Mouse (Mus musculus): ENCODE measurements around the gene Myadm. TPM values are rescaled to one million over a fixed set of nuclear protein-coding genes. Genes with fewer than 3 reads are reported as not detected.
A peak's percentile ranks its signal among the peaks of the same experiment; 100 is the strongest.
"Not testable (repeated sequence)": the region's sequence is repeated elsewhere in the genome, so short reads cannot be mapped to it uniquely, and the experiment has no call there.

Gene Myadm
- 100 to 1,000 TPM; 299 to 315 TPM for total RNA-seq (2021)

- peak; percentile 87 for DNase-seq
Measured at GRCm38 (mm10) chr7:3288976-3289970, at the start of gene Myadm, which contains the start of gene Prkcg. Gene Myadm (plus strand): TSS chr7:3289080. Gene Prkcg (plus strand): TSS chr7:3289179.

- DNase-seq: no peak
Measured at GRCm38 (mm10) chr7:3239193-3239592, 49.7 kb upstream of the Myadm start.

DNA sequence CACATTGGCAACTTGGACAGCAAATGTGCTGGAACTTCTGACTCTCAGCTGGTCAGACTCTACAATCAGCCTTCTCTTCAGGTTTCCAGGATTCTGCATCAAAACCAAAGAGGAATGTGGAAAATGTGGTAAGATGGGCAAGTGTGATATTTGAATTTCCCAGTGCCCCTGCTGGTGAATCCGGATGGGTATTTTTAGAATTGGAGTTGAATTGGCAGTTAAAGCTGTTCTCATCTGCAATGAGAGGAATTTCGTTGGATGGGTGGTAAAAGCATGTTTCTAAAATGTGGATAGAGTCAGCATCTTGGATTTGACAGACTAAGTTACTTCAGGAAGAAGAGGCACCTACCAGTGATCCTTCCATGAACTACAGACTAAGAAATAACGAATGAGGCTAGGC, 28.2 kb upstream of the Myadm start:
- DNase-seq: no peak

DNA sequence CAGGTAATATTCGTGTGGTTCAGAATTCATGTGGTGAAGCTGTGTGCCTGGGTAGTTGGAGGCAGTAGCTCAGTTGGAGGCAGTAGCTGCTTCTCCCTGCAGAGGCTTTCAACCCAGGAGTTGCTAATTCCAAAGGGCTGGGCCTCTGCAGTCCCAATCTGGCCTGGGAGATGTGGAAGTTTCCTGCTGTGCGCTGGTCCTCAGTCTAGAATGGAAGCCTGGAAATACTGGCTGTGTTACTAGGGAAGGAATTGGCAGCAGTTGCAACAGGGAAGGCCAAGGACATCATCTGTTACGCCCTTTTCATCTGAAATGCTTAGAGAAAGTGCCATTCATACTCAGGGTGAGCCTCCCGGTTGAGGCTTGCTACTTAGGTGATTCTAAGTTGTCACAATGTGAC, 27.4 kb upstream of the Myadm start:
- DNase-seq: no peak

GRCm38 (mm10) chr7:3262789-3263188, 26.1 kb upstream of the Myadm start:
- DNase-seq: peak; percentile 52

GRCm38 (mm10) chr7:3264390-3265022, 24.4 kb upstream of the Myadm start:
- no peak for DNase-seq

GRCm38 (mm10) chr7:3265311-3265710, 23.6 kb upstream of the Myadm start:
- DNase-seq: no peak

DNA sequence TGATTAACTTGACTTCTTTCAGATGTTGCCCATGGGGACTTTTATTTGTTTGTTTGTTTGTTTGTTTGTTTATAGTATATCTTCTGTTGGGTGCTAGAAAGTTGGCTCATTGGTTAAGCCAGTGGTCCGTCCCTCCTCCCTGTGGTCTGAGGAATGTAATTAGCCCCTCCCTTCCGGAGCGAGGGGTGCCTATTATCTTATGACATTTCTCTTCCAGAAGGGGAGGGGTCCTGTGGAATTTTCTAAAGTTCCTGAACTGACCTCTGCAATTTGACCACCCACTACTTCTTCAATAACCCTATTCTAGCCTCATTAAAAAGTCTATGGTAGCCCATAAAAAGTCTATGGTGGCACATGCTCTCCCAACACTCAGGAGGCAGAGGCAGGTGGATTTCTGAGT, 21.6 kb upstream of the Myadm start:
- no peak for DNase-seq

DNA sequence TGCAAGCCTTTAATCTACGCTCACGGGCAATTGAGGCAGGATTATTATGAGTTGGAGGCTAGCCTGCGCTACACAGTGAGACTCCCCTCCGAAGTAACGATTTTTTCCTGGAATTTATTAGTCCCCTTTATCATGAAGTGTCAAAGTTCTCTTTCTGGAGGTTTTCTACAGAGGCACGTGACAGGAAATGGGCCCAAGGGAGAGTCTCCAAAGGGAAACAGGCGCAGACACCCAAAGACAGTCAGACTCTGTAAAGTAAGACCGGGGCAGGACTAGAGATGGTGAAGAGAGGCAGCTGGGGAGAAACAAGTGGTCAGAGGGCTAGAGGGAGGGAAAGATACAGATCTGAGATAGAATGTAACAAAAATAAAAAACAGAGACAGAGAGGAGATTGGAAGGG, 21.0 kb upstream of the Myadm start:
- no peak for DNase-seq

- DNase-seq: no peak
Measured at GRCm38 (mm10) chr7:3268291-3268690, 20.6 kb upstream of the Myadm start.

DNA sequence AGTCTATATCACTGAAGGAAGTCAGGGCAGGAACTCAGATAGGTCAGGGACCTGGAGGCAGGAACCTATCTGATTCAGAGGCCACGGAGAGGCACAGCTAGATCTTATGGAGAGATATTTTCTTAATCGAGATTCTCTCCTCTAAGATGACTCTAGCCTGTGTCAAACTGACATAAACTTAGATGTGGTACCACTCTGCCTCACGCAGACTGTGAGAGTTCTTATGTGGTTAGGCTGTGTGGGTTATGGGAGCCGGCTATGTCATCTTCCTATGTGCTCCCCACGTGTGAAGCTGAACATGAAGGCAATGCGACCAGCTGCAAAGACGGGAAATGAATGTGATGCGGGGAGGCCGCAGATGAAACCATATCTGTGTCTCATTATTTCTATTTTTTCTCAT, 16.7 kb upstream of the Myadm start:
- DNase-seq: no peak

DNA sequence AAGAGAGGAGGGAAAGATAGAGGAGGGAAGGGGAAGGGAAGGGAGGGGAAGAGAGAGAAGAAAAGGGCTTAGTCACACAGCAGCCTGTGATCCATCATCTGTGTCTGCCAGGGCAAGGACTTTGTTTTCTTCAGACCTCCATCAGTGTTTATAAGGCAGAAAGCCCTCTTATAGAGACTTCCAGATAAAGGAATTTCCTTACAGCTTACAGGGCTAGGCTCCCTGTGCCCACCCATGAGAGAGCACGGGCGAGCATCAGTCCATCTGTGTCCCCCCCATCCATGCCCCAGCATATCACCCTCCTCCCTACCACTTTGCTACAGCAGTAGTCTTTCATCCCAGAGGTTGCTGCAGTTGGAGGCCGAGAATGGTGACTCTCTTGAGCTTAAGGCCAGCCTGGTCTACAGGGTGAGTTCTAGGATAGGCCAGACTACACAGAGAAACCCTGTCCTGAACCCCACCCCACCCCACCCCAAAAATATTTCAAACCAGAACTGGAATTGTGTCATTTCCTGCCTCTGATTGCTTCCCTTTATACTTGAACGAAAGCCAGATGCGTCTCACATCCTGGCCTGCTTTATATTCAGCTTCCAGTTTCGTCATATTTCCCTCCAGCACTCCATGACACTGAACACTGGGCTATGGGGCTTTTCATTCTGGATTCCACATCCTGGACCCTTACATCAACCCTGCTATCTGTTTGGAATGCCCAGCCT, 13.3 kb upstream of the Myadm start:
- DNase-seq: no peak

- not testable (repeated sequence) for DNase-seq
Measured at GRCm38 (mm10) chr7:3276781-3277180, 12.1 kb upstream of the Myadm start.

GRCm38 (mm10) chr7:3280080-3280653, 8.7 kb upstream of the Myadm start:
- no peak for DNase-seq

GRCm38 (mm10) chr7:3280654-3281153, 8.2 kb upstream of the Myadm start:
- DNase-seq: peak; percentile 68

DNA sequence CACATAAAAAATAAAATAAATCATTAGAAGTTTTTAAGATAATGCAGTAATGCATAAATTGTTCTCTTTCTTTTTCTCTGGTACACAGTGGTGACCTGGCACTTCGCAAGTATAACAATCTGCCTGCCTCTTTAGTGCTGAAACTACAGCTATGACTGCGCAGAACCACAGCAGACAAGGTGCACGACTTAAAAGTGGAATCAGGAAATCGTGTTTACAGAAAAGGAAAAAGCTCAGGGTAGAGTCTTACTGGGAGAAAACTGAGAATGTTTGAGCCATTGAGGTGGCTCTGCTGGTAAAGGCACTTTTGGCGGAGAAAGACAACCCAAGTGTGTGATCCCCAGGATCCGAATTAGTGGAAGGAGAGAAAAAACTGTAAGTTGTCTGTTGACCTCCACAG, 7.1 kb upstream of the Myadm start:
- no peak for DNase-seq

GRCm38 (mm10) chr7:3283081-3283875, 5.6 kb upstream of the Myadm start:
- no peak for DNase-seq

- DNase-seq: no peak
Measured at GRCm38 (mm10) chr7:3284604-3285003, 4.3 kb upstream of the Myadm start.

- DNase-seq: no peak
Measured at GRCm38 (mm10) chr7:3286036-3286435, 2.8 kb upstream of the Myadm start.

GRCm38 (mm10) chr7:3287186-3287585, 1.7 kb upstream of the Myadm start:
- no peak for DNase-seq

DNA sequence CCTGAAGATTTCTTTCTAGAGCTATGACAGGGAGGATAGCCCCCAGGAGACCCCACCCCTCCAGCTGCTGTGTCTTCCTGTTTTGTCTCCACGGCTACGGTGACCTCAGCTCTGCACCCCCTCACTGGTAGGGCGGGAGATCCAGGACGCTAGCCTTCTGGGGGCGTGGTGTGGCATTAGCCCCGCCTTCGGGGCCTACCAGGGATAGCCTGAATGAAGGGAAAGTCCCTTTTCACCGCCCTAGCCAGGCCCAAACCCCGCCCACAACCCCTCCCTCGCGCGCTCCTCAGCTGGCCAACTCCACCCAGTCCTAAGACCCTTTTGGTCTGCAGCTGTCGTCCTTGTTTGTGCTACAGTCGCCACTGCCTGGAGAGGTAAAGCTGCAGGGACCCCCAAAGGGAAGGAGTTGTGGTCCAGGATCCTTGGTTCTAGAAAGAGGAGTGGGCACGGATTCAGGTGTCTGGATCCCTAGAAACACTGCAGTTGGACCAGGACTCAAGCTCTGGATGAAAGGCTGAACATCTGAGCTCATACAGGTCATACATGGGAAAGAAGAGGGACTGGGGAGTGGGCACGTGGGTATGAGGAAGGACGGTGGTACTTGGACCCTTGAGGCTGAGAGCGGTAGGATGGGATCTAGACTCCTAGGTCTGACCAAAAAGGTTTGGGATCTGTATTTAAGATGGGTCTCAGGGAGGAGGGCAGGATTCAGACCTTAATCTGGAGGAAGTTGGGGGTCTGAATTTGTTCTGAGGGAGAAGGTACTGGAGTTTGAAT, 1.6 kb downstream of the Myadm start:
- DNase-seq: peak; percentile 99
